Mouse (Mus musculus): ENCODE results near the gene Mtfr2. TPM values are rescaled to one million over a fixed set of nuclear protein-coding genes. Genes with fewer than 3 reads are reported as not detected.

Mtfr2 gene
- polyA plus RNA-seq, 1 experiment from 2014 or later: 1.9 TPM

DNA sequence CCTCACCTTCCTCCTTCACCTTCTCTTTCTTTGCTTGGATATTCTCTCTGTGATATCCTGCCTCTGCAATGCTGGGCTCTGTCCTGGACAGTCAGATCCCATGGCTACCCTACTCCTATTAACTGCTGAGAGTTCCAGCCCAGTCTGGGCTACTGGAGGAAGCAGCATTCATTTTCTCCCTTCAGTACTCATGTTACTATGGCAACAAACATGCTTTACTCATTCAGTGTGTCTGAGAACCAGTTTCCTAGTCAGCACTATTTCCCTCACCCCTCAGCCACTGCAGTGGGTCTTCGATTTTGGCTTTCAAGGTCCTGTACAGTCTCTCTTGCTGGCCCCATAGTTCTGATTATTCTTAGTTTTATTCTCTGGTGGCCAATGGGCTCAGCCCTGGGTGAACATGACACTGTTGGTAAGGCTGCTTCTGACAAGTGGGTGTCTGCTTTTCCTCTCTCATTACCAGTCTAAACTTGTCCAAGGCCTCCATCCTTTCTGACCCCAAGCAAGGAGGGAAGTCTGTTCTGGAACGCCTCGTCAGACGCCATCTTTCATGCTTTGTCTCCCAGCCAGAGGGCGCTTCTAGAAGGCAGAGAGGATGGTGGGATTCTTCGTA, 35.3 kb downstream of the Mtfr2 start:
- Histone ChIP-seq H3K27me3 (no peaks in the 10 kb centered on the region), H3K4me2 (replicated peaks) (no peak overlapping the region), H3K4me1 (no peaks in the 10 kb centered on the region), H3K9ac (no peak overlapping the region), H3K27ac (no peak overlapping the region), H3K36me3 (no peaks in the 10 kb centered on the region), H3K4me3 (no peak overlapping the region), H3K9me3 (no peaks in the 10 kb centered on the region)
- 74% methylated on average over 6 of the region's 6 CpGs for WGBS
- no peak for ATAC-seq (ENCODE audit: low FRiP score, low read depth)

DNA sequence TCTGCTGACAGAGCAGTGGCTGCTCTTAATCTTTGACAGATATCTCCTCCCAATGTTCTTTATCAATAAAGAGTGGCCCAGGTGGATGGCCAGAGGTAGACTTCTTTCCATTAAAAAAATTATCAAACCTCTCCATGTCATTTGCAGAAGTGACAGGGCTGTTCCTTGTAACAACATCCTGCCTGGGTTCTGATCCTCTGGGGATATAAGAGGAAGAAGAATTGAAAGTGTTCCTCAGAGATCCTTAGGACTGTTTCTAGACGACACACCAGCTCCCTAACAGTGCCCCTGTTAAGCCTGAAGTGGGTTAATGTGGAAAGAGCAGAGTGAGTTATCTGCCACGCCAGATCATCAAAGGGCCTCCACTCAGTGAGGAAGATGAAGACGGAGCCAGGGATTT, 43.0 kb downstream of the Mtfr2 start:
- Histone ChIP-seq H3K4me3 (no peak overlapping the region), H3K27me3 (no peaks in the 10 kb centered on the region), H3K36me3 (no peaks in the 10 kb centered on the region), H3K4me2 (replicated peaks) (no peak overlapping the region), H3K4me1 (peaks cover 6% of the 10 kb centered on the region), H3K27ac (no peak overlapping the region), H3K9me3 (no peaks in the 10 kb centered on the region), H3K9ac (no peak overlapping the region)
- no peak for ATAC-seq (ENCODE audit: low FRiP score, low read depth)
- WGBS: 64% methylated on average over 3 of the region's 3 CpGs

DNA sequence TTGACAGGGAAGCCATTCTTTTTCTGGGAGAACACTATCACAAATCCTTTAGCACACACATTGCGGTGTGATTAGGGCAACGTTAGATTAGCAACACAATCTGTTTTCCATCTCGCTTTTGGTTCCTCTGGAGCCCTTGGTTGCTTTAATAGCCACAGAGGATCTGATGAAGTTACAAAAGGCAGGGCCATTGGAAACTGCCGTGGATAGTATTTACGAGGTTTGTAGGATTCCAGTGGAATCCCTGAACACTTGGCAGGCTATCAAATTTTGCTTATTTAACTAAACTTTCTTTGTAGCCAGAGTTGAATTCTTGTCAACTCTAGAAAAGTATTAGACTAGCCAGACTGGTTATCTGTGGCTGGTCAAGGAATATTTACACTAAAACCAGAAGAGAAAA, 47.2 kb downstream of the Mtfr2 start:
- Histone ChIP-seq H3K27ac (no peak overlapping the region), H3K36me3 (no peaks in the 10 kb centered on the region), H3K4me3 (no peak overlapping the region), H3K9me3 (no peaks in the 10 kb centered on the region), H3K27me3 (no peaks in the 10 kb centered on the region), H3K4me1 (peaks cover 15% of the 10 kb centered on the region), H3K9ac (no peak overlapping the region), H3K4me2 (replicated peaks) (no peak overlapping the region)
- ATAC-seq (ENCODE audit: low FRiP score, low read depth): peak; percentile 61
- WGBS: 27% methylated on average over 5 of the region's 5 CpGs

DNA sequence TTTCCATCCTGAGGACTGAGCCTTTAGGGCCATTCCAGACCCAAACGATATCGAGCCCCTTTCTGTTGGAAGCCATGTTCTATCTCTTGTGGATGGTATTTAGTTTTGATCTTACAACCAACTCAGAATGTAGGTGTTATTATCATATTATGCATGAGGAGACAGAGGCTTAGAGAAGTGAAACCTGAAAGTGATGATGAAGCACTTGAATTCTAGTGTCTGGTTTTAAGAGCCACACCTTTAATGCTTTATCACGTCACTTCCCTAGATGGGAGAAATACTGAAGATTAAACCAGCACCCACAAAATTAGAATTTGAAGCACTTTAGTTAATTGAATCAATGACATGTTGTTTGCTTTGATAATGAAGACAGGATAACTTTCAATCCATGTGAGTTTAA, 48.2 kb downstream of the Mtfr2 start:
- H3K9ac ChIP-seq: no peak overlapping the region
- WGBS: 96% methylated on average over 3 of the region's 3 CpGs
- no peaks in the 10 kb centered on the region for H3K9me3 ChIP-seq
- H3K27ac ChIP-seq: no peak overlapping the region
- H3K4me1 ChIP-seq: peaks cover 15% of the 10 kb centered on the region
- H3K27me3 ChIP-seq: no peaks in the 10 kb centered on the region
- H3K4me3 ChIP-seq: no peak overlapping the region
- peaks cover 4% of the 10 kb centered on the region; the same call in 1 of the 2 replicates for H3K36me3 ChIP-seq
- no peak overlapping the region for H3K4me2 ChIP-seq (replicated peaks)
- ATAC-seq (ENCODE audit: low FRiP score, low read depth): no peak

DNA sequence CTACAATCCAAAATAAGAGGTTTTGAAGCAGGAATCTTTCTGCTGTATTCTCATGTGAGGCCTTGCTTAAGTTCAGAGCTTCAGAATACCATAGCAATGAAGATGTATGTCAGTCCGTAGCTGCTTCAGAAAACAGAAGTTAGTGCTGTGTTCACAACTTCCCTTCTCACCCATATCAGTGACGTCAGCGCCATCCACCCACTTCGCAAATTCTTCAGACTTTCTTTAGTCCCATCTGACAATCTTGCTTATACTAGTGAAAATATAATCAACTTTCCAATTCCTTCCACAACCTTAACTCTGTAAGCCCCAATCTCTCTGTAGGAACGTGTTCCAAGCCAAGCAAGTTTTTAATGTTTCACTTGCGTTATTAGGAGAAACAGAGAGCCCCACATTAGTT, 50.7 kb downstream of the Mtfr2 start:
- no peak overlapping the region for H3K4me2 ChIP-seq (replicated peaks)
- 74% methylated on average over 6 of the region's 6 CpGs for WGBS

DNA sequence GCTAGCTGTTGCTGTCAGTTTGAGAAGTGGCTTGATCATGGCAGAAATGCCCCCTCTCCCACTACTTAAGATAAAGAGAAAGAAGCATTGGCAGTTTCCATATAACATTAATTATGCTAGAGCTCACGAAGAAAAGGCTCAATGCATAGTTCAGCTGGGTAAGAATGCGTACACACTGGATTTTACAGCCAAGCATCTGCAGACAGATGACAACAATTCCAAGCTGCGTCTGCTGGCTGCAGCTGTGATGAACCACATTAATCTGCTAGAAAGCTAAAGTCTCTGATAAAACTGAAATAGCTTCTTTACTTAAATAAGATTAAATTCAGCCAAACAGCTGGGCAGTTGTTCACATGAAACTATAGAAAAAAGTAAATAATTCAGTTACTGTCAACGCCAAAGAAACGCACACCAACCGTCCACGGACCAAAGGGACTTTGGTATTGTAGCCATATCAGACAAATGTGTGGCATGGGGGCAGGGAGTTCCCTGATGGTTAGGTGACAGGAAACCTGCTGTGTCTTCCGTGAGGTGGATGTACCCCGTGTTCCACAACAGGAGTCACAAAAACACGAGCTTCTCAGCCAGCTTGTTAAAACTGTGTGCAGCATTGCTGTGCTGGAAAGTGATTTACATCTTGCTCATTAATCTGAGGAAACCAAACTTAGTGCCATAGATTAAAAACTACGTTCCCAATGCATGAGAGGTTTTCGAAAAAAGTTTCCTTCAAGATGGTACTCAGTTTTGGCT, 51.2 kb downstream of the Mtfr2 start:
- WGBS: 53% methylated on average over 12 of the region's 12 CpGs
- Histone ChIP-seq H3K27me3 (no peaks in the 10 kb centered on the region), H3K4me2 (replicated peaks) (no peak overlapping the region), H3K36me3 (peaks cover 4% of the 10 kb centered on the region; the same call in 1 of the 2 replicates), H3K9me3 (no peaks in the 10 kb centered on the region), H3K9ac (no peak overlapping the region), H3K4me3 (no peak overlapping the region), H3K27ac (no peak overlapping the region), H3K4me1 (peaks cover 15% of the 10 kb centered on the region)
- no peak for ATAC-seq (ENCODE audit: low FRiP score, low read depth)

More for the DNA sequence above, 50.7 kb downstream of the Mtfr2 start:
- peaks cover 4% of the 10 kb centered on the region; the same call in 1 of the 2 replicates for H3K36me3 ChIP-seq
- no peak for ATAC-seq (ENCODE audit: low FRiP score, low read depth)
- no peak overlapping the region for H3K9ac ChIP-seq
- H3K9me3 ChIP-seq: no peaks in the 10 kb centered on the region
- no peaks in the 10 kb centered on the region for H3K27me3 ChIP-seq
- no peak overlapping the region for H3K4me3 ChIP-seq
- peaks cover 15% of the 10 kb centered on the region for H3K4me1 ChIP-seq
- H3K27ac ChIP-seq: no peak overlapping the region

DNA sequence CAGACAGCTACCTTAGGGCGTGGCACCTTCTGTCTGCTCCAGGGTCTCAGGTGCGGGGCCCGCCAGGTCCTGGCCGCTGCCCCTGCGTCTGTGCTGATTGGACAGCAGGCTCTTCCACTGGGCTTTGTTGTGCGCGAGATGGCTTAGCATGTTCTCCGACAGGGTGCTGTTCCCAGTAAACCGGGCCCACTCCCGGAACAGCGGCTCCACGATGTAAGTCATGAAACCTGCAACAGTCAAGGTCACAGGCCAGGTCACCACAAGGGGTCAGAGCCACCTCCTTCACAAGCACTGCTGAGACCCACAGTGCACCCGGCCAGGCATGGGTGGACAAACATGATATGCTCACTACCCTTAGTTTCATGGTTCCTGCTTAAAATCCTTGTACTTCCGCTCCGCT, 52.8 kb downstream of the Mtfr2 start:
- 77% methylated on average over 15 of the region's 15 CpGs for WGBS
- peaks cover 4% of the 10 kb centered on the region; the same call in 1 of the 2 replicates for H3K36me3 ChIP-seq
- ATAC-seq (ENCODE audit: low FRiP score, low read depth): no peak; the same call in 1 of the 2 replicates

DNA sequence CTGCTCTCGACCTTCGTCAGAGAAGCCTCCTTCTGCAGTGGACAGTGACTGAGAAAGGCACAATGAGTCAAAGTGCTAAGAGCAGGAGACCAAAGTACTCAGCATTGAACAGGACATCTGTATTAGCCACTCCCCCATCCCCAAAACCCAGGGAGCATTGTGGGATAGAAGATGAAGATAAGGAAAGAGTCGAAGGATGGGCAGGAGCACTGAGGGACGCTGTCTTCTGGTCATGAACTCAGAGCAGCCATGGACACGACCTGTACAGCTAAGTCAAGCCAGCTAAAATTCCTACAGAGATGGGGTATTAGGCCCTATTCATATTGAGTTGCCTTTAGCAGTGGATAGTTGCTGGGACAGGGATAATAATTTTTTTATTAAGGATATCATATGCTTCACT, 55.4 kb downstream of the Mtfr2 start:
- H3K4me2 ChIP-seq (replicated peaks): no peak overlapping the region
- no peak overlapping the region for H3K27ac ChIP-seq
- H3K36me3 ChIP-seq: peaks cover 4% of the 10 kb centered on the region; the same call in 1 of the 2 replicates
- no peak for ATAC-seq (ENCODE audit: low FRiP score, low read depth)
- H3K4me1 ChIP-seq: peaks cover 9% of the 10 kb centered on the region
- WGBS: 83% methylated on average over 5 of the region's 5 CpGs
- no peak overlapping the region for H3K9ac ChIP-seq
- no peaks in the 10 kb centered on the region for H3K9me3 ChIP-seq
- H3K27me3 ChIP-seq: no peaks in the 10 kb centered on the region
- H3K4me3 ChIP-seq: no peak overlapping the region

More for the DNA sequence above, 52.8 kb downstream of the Mtfr2 start:
- no peak overlapping the region for H3K9ac ChIP-seq
- peaks cover 9% of the 10 kb centered on the region for H3K4me1 ChIP-seq
- no peak overlapping the region for H3K27ac ChIP-seq
- H3K4me3 ChIP-seq: no peak overlapping the region
- H3K27me3 ChIP-seq: no peaks in the 10 kb centered on the region
- no peaks in the 10 kb centered on the region for H3K9me3 ChIP-seq
- H3K4me2 ChIP-seq (replicated peaks): no peak overlapping the region

DNA sequence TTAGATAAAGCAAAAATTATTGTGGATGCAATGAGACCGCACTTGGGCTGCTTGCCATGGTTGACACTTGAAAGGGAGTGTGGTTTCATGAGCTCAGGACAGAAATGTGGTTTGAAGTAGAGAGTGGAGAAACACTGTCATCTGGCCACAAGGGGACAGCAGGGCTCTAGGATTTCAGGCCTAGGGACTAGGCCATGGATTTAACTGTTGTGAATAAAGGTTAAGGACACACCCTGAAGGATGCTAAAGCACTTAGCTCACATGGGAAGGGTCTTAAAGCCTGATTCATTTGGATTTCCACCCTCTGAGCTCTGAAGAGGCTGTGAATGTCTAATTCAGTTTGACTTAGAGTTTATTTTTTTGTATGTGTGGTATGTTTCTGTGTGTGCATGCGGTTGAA, 57.9 kb downstream of the Mtfr2 start:
- no peak overlapping the region for H3K4me2 ChIP-seq (replicated peaks)
- no peak overlapping the region for H3K27ac ChIP-seq
- peak; percentile 61; the same call in 1 of the 2 replicates for ATAC-seq (ENCODE audit: low FRiP score, low read depth)
- H3K4me3 ChIP-seq: no peak overlapping the region
- no peaks in the 10 kb centered on the region for H3K36me3 ChIP-seq
- no peaks in the 10 kb centered on the region for H3K27me3 ChIP-seq
- peaks cover 8% of the 10 kb centered on the region for H3K4me1 ChIP-seq
- H3K9me3 ChIP-seq: no peaks in the 10 kb centered on the region
- no peak overlapping the region for H3K9ac ChIP-seq
- 85% methylated on average over 2 of the region's 2 CpGs for WGBS

DNA sequence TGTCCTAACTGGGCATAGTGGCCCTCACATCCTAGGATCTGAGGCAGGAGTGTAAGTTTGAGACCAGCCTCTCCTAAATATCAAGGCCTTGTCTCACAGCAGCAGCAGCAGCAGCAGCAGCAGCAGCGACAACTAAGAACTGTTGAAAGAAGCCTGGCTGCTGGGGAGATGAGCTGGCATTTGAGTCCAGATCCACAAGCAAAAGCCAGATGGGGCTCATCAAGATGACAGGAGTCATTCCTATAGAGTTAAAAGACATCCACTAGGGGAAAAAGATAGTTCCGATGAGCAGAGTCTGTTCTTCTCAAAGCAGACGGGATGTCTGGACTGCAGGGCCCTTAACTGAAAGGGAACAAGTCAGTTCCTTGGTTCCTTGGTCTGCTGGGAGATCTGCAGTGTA, 60.8 kb downstream of the Mtfr2 start:
- H3K4me3 ChIP-seq: no peak overlapping the region
- no peak overlapping the region for H3K27ac ChIP-seq

DNA sequence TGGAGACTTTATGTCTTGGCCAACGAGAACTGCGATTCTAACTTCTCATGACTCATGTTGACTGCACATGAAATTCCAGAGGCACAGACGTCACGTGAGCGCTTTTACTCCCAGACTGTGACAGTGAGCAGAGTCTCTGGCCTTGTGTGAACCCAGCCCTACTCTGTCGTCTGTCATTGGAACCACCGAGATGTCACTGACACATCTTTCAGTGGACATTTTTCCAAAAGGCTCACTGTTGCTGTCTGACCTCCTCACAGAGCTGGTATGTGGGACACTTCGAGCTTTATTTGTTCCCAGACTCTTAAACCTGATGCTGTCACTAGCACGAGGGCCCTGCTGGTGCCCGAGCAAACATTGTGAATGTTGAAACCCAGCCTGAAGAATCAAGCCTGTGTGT, 61.6 kb downstream of the Mtfr2 start:
- H3K4me3 ChIP-seq: no peak overlapping the region
- WGBS: 52% methylated on average over 10 of the region's 10 CpGs
- no peak overlapping the region for H3K9ac ChIP-seq
- ATAC-seq (ENCODE audit: low FRiP score, low read depth): no peak
- H3K9me3 ChIP-seq: no peaks in the 10 kb centered on the region
- H3K4me2 ChIP-seq (replicated peaks): no peak overlapping the region
- peaks cover 13% of the 10 kb centered on the region for H3K36me3 ChIP-seq
- H3K27ac ChIP-seq: peak overlapping the region; percentile 29; the same call in 1 of the 2 replicates
- peaks cover 8% of the 10 kb centered on the region for H3K4me1 ChIP-seq
- H3K27me3 ChIP-seq: no peaks in the 10 kb centered on the region

More for the DNA sequence above, 60.8 kb downstream of the Mtfr2 start:
- Histone ChIP-seq H3K9me3 (no peaks in the 10 kb centered on the region), H3K4me2 (replicated peaks) (no peak overlapping the region), H3K4me1 (peaks cover 8% of the 10 kb centered on the region), H3K36me3 (peaks cover 13% of the 10 kb centered on the region), H3K9ac (no peak overlapping the region), H3K27me3 (no peaks in the 10 kb centered on the region)
- no peak for ATAC-seq (ENCODE audit: low FRiP score, low read depth)
- 77% methylated on average over 3 of the region's 3 CpGs for WGBS

All from limb, embryonic 13.5 days (tissue).